Mouse (Mus musculus): ENCODE measurements around the gene Galnt6.

Gene Galnt6

DNA sequence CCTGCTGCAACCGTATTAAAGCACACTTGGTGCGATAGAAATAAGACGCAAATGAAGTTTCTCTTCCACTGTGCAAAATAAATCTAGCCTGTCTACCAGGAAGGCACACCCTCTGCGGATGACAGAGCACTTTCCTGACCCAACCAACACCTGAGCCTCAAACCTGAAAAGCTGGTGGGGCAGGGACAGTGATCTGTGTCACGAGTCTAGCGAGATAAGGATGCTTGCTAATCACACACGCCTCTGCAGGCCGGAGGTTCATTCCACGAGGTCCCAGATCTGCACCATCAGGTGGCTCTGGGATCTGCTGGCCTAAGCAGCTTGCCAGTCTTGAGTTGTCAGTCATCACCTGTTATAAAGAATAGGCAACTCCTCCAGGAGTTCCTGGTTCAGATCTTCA lies 77.6 kb downstream of the Galnt6 start:
- DNase-seq (ENCODE audit: low read depth), result no peak

DNA sequence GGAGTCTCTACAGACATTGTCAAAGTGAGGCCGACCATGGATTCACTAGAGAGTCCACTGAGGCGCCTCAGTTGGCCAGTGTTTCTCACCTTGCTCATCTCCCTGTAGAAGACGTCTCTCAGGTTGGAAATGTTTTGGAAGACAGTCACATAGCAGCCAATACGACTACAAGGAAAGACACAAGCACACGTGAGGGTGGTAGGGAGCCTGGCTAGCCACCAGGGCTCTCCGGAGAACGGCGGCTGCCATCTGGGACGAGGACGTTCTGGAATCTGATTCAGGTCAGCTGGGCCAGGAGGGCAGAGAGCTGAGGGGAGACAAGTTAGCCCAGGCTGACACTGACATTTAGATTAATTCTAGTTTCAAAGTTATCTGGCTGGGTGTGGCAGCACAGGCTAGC lies 79.1 kb downstream of the Galnt6 start:
- DNase-seq (ENCODE audit: low read depth), result no peak

DNA sequence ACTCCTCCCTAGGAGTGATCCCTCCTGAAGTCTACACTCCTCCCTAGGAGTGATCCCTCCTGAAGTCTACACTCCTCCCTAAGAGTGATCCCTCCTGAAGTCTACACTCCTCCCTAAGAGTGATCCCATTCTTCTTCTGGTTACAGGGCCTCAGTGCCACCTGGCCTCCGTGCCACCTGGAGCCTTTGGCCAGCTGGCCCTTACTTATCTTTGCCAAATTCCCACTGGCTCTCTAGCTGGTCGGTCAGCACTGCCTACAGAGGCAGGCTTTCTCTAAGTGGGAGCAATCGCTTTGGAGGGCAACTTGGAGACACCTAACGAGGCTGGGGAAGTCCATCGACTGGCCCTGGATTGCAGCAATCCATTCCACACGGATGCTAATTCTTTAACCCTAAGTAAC lies 83.0 kb downstream of the Galnt6 start:
- no peak for DNase-seq (ENCODE audit: low read depth)

DNA sequence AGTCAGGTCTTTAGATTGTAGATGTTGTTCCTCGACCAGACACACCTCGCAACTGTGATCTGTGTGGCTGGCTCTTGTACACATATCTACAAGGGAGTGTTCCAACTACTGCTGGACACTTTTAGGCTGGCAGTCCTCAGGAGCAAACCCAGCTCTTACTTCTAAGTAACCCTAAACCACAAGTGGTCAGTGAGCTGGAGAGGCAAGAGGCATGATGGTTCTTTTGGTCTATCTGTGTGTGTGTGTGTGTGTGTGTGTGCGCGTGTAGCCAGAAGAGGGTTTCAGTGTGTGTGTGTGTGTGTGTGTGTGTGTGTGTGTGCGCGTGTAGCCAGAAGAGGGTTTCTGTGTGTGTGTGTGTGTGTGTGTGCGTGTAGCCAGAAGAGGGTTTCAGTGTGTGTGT lies 86.7 kb downstream of the Galnt6 start:
- DNase-seq (ENCODE audit: low read depth), result no peak
